ENCODE assay signal across 8 mouse cellular contexts in the genomic region with DNA sequence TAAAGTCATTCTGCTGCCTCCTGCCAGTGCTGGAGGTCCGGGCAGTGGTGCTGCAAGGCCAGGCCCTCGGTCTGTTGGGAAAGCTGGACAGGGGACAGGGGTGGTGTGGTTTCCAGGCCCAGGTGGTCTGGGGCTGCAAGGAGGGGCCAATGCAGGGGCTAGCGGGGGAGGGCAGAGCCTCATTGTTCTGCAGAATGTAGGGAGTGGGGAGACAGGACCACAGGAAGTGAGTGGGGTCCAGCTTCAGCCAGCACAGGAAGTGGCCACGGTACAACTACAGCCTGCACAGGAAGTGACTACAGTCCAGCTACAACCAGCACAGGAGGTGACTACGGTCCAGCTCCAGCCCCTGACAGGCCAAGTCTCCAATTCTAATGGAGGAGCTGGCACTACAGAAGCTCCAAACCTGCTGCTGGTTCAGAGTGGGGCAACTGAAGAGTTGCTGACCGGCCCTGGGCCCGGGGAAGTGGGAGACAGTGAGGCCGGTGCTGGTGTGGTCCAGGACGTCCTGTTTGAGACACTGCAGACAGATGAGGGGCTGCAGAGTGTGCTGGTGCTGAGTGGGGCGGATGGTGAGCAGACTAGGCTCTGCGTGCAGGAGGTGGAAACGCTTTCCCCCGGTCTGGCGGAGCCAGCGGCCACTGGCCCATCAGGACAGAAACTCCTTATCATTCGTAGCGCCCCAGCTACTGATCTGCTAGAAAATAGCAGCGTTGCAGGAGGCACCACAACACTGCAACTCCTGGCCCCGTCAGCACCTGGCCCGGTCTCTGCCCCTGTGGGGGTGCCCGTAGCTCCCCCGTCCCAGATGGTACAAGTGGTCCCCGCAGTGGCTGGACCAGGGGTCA. TPM values are rescaled to one million over a fixed set of nuclear protein-coding genes. Genes with fewer than 3 reads are reported as not detected.
DNase-seq lines count a peak whose midpoint lies in the region; ATAC-seq and TF ChIP-seq lines count a peak whose summit lies in the region.
"Had no signal": no experiment of that assay in that cellular context is flagged by ENCODE, and none has a peak within 500 bp of the region (broad histone marks: within the 10 kb centered on the region; RNA-seq: fewer than 3 reads in every experiment).

No protein-coding gene starts in this region.

- no peak for TF ChIP-seq EP300 in stomach, postnatal 0 days (optimal IDR thresholded peaks at IDR 0.05)

- intact Hi-C loops in left cerebral cortex, postnatal 36 days (cut with DNase I), result loop anchor here (5.0 kb wide), 3 partner anchors 59 to 136 kb away; a partner anchor contains a TSS

- peak overlapping the region; percentile 44; the same call in 1 of the 2 replicates for H3K9ac ChIP-seq in heart, embryonic 11.5 days (ENCODE audit: low read depth, low read length)
- no peak overlapping the region for H3K9ac ChIP-seq in limb, embryonic 14.5 days (ENCODE audit: low read depth, low read length, severe bottlenecking)
- H3K9ac ChIP-seq in stomach, postnatal 0 days (ENCODE audit: low read length), result no peak overlapping the region

- H3K4me3 ChIP-seq in heart, embryonic 11.5 days (ENCODE audit: low read depth, low read length), result no peak overlapping the region
- no peak overlapping the region for H3K4me3 ChIP-seq in limb, embryonic 14.5 days (replicated peaks; ENCODE audit: low read length)
- no peak overlapping the region for H3K4me3 ChIP-seq in stomach, postnatal 0 days (ENCODE audit: low read depth, low read length)

- no peaks in the 10 kb centered on the region for H3K27me3 ChIP-seq in heart, embryonic 11.5 days (ENCODE audit: control insufficient read depth, insufficient read depth, low read length)
- H3K27me3 ChIP-seq in limb, embryonic 14.5 days (ENCODE audit: control insufficient read depth, insufficient read depth, low read length), result no peaks in the 10 kb centered on the region
- H3K27me3 ChIP-seq in stomach, postnatal 0 days (ENCODE audit: control insufficient read depth, insufficient read depth, low read length), result no peaks in the 10 kb centered on the region

- H3K9me3 ChIP-seq in heart, embryonic 11.5 days (replicated peaks; ENCODE audit: control insufficient read depth, low read length), result no peaks in the 10 kb centered on the region
- no peaks in the 10 kb centered on the region for H3K9me3 ChIP-seq in limb, embryonic 14.5 days (ENCODE audit: control insufficient read depth, low read length)
- no peaks in the 10 kb centered on the region for H3K9me3 ChIP-seq in stomach, postnatal 0 days (ENCODE audit: control insufficient read depth, low read length)

- no peak for TF ChIP-seq POLR2A in limb, embryonic 14.5 days (IDR thresholded peaks at IDR 0.05; ENCODE audit: borderline replicate concordance, extremely low read depth, insufficient read depth, insufficient read length)

- ATAC-seq in heart, embryonic 11.5 days (replicated peaks; ENCODE audit: insufficient number of reproducible peaks, low FRiP score, low TSS enrichment), result no peak
- no peak for ATAC-seq in limb, embryonic 14.5 days (ENCODE audit: low FRiP score, low read depth)
- ATAC-seq in stomach, postnatal 0 days (ENCODE audit: low FRiP score, low TSS enrichment), result no peak

- peak overlapping the region; percentile 34 for H3K4me2 ChIP-seq in heart, embryonic 11.5 days
- H3K4me2 ChIP-seq in limb, embryonic 14.5 days (replicated peaks; ENCODE audit: low read depth, low read length, severe bottlenecking), result no peak overlapping the region
- H3K4me2 ChIP-seq in stomach, postnatal 0 days (replicated peaks; ENCODE audit: low read depth), result no peak overlapping the region

- peaks cover 29% of the 10 kb centered on the region for H3K36me3 ChIP-seq in heart, embryonic 11.5 days (ENCODE audit: control insufficient read depth, insufficient read depth, low read length)
- peaks cover 38% of the 10 kb centered on the region for H3K36me3 ChIP-seq in limb, embryonic 14.5 days (ENCODE audit: control insufficient read depth, insufficient read depth, low read length)
- H3K36me3 ChIP-seq in stomach, postnatal 0 days (ENCODE audit: control insufficient read depth, insufficient read depth, low read length), result peaks cover 15% of the 10 kb centered on the region

- peaks cover 47% of the 10 kb centered on the region for H3K4me1 ChIP-seq in heart, embryonic 11.5 days (ENCODE audit: control insufficient read depth, insufficient read depth, low read length)
- peaks cover 46% of the 10 kb centered on the region for H3K4me1 ChIP-seq in limb, embryonic 14.5 days (ENCODE audit: control insufficient read depth, insufficient read depth, low read length)
- H3K4me1 ChIP-seq in stomach, postnatal 0 days (replicated peaks; ENCODE audit: control insufficient read depth, insufficient read depth), result peaks cover 9% of the 10 kb centered on the region

- H3K27ac ChIP-seq in heart, embryonic 11.5 days (ENCODE audit: low read depth, low read length), result peak overlapping the region; percentile 77
- 0 out of 2 replicates have a peak overlapping the region, but pooled peaks have one; percentile 28 for H3K27ac ChIP-seq in limb, embryonic 14.5 days (replicated peaks; ENCODE audit: low read depth, low read length)
- H3K27ac ChIP-seq in stomach, postnatal 0 days (replicated peaks), result 0 out of 2 replicates have a peak overlapping the region, but pooled peaks have one; percentile 18

- 32% methylated on average over 23 of the region's 23 CpGs for WGBS in heart, embryonic 11.5 days (ENCODE audit: insufficient replicate concordance)
- 57% methylated on average over 23 of the region's 23 CpGs for WGBS in limb, embryonic 14.5 days
- WGBS in stomach, postnatal 0 days, result 67% methylated on average over 23 of the region's 23 CpGs

- DNase-seq in lung, postnatal 10 days, result peak; percentile 52
- DNase-seq in lung, postnatal 25 days (ENCODE audit: low spot score), result no peak
- DNase-seq in limb, embryonic 14.5 days (ENCODE audit: low spot score), result no peak
- no peak for DNase-seq in stomach, postnatal 0 days (ENCODE audit: low spot score)
- no peak for DNase-seq in left cerebral cortex, postnatal 36 days (ENCODE audit: low spot score in 2 of 2)
- no peak for DNase-seq in layer of hippocampus, postnatal 25 days (ENCODE audit: extremely low spot score in 1 of 2, low spot score in 1 of 2)

- TF ChIP-seq CTCF in stomach, postnatal 0 days (IDR thresholded peaks at IDR 0.05; ENCODE audit: low read depth), result no peak

RNA-seq across cellular contexts. Expression of a gene that starts 0.6 kb away (rescaled TPM):
- polyA plus RNA-seq in heart, embryonic 11.5 days (2014; fragmentation: Nextera tagmentation; extraction: Ambion mirVana), result 4.7 and 5.0 TPM in 2 replicates
- 7.6 and 10.0 TPM in 2 replicates for polyA plus RNA-seq in limb, embryonic 14.5 days (2012; rRNA removed)
- polyA plus RNA-seq in limb, embryonic 14.5 days (2014; fragmentation: Nextera tagmentation; extraction: Ambion mirVana), result 0.92 and 1.9 TPM in 2 replicates
- 2.3 and 2.5 TPM in 2 replicates for polyA plus RNA-seq in stomach, postnatal 0 days (2015; fragmentation: Nextera tagmentation; extraction: Ambion mirVana)
- 100 to 1,000 TPM; 103 to 106 TPM for total RNA-seq in left cerebral cortex, postnatal 36 days (2021)
- total RNA-seq in layer of hippocampus, postnatal 25 days (2021), result 100 to 1,000 TPM; 109 to 112 TPM

RNA-seq across cellular contexts. Expression of a gene that starts 4.4 kb away (rescaled TPM):
- polyA plus RNA-seq in heart, embryonic 11.5 days (2014; fragmentation: Nextera tagmentation; extraction: Ambion mirVana), result 0.53 and 1.1 TPM in 2 replicates
- 38.1 and 48.4 TPM in 2 replicates for polyA plus RNA-seq in limb, embryonic 14.5 days (2012; rRNA removed)
- 13.2 and 13.6 TPM in 2 replicates for polyA plus RNA-seq in limb, embryonic 14.5 days (2014; fragmentation: Nextera tagmentation; extraction: Ambion mirVana)
- 1.3 and 1.9 TPM in 2 replicates for polyA plus RNA-seq in stomach, postnatal 0 days (2015; fragmentation: Nextera tagmentation; extraction: Ambion mirVana)
- 1 to 10 TPM in 1 of 2 experiments, under 1 TPM in 1; 0.84 to 3.6 TPM for total RNA-seq in left cerebral cortex, postnatal 36 days (2021)
- 1 to 10 TPM; 1.4 to 2.3 TPM for total RNA-seq in layer of hippocampus, postnatal 25 days (2021)

RNA-seq across cellular contexts. Expression of a gene that starts 6.2 kb away (rescaled TPM):
- 2.6 and 2.8 TPM in 2 replicates for polyA plus RNA-seq in heart, embryonic 11.5 days (2014; fragmentation: Nextera tagmentation; extraction: Ambion mirVana)
- polyA plus RNA-seq in limb, embryonic 14.5 days (2012; rRNA removed), result 13.4 and 22.3 TPM in 2 replicates
- 4.0 and 4.6 TPM in 2 replicates for polyA plus RNA-seq in limb, embryonic 14.5 days (2014; fragmentation: Nextera tagmentation; extraction: Ambion mirVana)
- 1.8 and 1.9 TPM in 2 replicates for polyA plus RNA-seq in stomach, postnatal 0 days (2015; fragmentation: Nextera tagmentation; extraction: Ambion mirVana)
- total RNA-seq in left cerebral cortex, postnatal 36 days (2021), result 10 to 100 TPM; 14.0 to 17.0 TPM
- 10 to 100 TPM; 13.4 to 14.3 TPM for total RNA-seq in layer of hippocampus, postnatal 25 days (2021)

RNA-seq across cellular contexts. Expression of a gene that starts 14.9 kb away (rescaled TPM):
- 0.17 and 0.20 TPM in 2 replicates for polyA plus RNA-seq in heart, embryonic 11.5 days (2014; fragmentation: Nextera tagmentation; extraction: Ambion mirVana)
- 0.15 and 0.22 TPM in 2 replicates for polyA plus RNA-seq in limb, embryonic 14.5 days (2012; rRNA removed)
- not detected in 2 replicates for polyA plus RNA-seq in limb, embryonic 14.5 days (2014; fragmentation: Nextera tagmentation; extraction: Ambion mirVana)
- not detected in 2 replicates for polyA plus RNA-seq in stomach, postnatal 0 days (2015; fragmentation: Nextera tagmentation; extraction: Ambion mirVana)
- total RNA-seq in left cerebral cortex, postnatal 36 days (2021), result under 1 TPM in 1 of 2 experiments, not detected in 1; 0.32 TPM
- total RNA-seq in layer of hippocampus, postnatal 25 days (2021), result under 1 TPM; 0.27 to 0.38 TPM
- total RNA-seq: heart, postnatal 14 days had no signal

RNA-seq across cellular contexts. Expression of a gene that starts 43.0 kb away (rescaled TPM):
- polyA plus RNA-seq in heart, embryonic 11.5 days (2014; fragmentation: Nextera tagmentation; extraction: Ambion mirVana), result 3.3 and 5.4 TPM in 2 replicates
- 0.45 and 0.74 TPM in 2 replicates for polyA plus RNA-seq in limb, embryonic 14.5 days (2012; rRNA removed)
- polyA plus RNA-seq in limb, embryonic 14.5 days (2014; fragmentation: Nextera tagmentation; extraction: Ambion mirVana), result 0.37 and 1.1 TPM in 2 replicates
- 0.15 TPM in 1 of 2 replicates, not detected in the other for polyA plus RNA-seq in stomach, postnatal 0 days (2015; fragmentation: Nextera tagmentation; extraction: Ambion mirVana)
- under 1 TPM in 1 of 2 experiments, not detected in 1; 0.15 TPM for total RNA-seq in left cerebral cortex, postnatal 36 days (2021)
- total RNA-seq in layer of hippocampus, postnatal 25 days (2021), result under 1 TPM in 1 of 2 experiments, not detected in 1; 0.59 TPM

Comparison
In these comparisons a context has a peak if more than half of its experiments do, and no peak if none do; other contexts are left out.
1. H3K27ac ChIP-seq: peak in every context shown above with its lines; median percentile 77 in heart, embryonic 11.5 days; 28 in limb, embryonic 14.5 days; 18 in stomach, postnatal 0 days.